Mouse (Mus musculus): ENCODE results near the gene Phf21a. TPM values are rescaled to one million over a fixed set of nuclear protein-coding genes. Genes with fewer than 3 reads are reported as not detected.

Phf21a gene
- polyA plus RNA-seq, 1 experiment, result 25.3 TPM

GRCm38 (mm10) chr2:92301849-92302607 is 209.1 kb downstream of the Phf21a start:
- no peak overlapping the region for H3K4me3 ChIP-seq (ENCODE audit: insufficient read depth, low read depth, low read length)
- no peaks in the 10 kb centered on the region; the same call in 1 of the 2 replicates for H3K4me1 ChIP-seq (ENCODE audit: control insufficient read depth, insufficient read depth, insufficient read length, low read length)
- no peak overlapping the region for H3K27ac ChIP-seq (replicated peaks; ENCODE audit: low read depth, low read length)

DNA sequence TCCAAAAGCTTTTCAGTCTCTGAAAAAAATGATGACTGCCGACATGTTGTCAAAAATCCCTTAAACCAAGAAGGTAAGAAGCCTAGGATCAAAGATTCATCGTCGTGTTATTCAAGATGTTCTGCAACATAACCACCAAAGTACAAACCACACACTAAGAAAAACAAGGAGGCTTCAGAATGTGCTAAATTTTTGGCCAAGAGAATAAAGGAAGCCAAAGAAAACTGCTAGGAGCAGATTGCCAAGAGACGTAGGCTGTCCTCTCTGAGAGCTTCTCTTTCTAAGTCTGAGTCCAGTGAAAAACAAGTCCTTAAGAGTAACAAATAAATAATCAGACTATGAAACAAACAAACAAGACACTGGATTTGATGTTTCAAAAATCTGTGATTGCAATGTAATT is 219.6 kb downstream of the Phf21a start:
- Histone ChIP-seq H3K4me1 (ENCODE audit: control insufficient read depth, insufficient read depth, insufficient read length, low read length) (no peaks in the 10 kb centered on the region), H3K27ac (replicated peaks; ENCODE audit: low read depth, low read length) (no peak overlapping the region), H3K4me3 (ENCODE audit: insufficient read depth, low read depth, low read length) (no peak overlapping the region)

DNA sequence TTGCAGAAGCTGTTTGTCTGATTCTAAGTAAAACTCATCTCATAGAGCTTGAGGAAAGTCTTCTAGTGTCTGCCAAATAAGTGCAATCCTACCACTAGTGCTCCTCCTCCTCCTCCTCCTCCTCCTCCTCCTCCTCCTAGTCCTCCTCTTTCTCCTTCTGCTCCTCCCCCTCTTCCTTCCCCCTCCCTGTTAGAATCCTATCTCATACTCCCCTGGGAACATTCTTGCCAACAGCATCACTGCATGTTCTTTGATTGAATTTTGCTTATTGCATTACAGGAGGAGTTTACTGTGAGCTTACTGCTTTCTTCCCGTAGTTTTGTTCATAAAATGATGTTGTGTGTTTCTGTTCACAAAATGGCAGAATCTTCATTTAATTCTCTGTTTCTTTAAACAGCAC is 221.1 kb downstream of the Phf21a start:
- Histone ChIP-seq H3K27ac (replicated peaks; ENCODE audit: low read depth, low read length) (no peak overlapping the region), H3K4me3 (ENCODE audit: insufficient read depth, low read depth, low read length) (no peak overlapping the region), H3K4me1 (ENCODE audit: control insufficient read depth, insufficient read depth, insufficient read length, low read length) (no peaks in the 10 kb centered on the region)

DNA sequence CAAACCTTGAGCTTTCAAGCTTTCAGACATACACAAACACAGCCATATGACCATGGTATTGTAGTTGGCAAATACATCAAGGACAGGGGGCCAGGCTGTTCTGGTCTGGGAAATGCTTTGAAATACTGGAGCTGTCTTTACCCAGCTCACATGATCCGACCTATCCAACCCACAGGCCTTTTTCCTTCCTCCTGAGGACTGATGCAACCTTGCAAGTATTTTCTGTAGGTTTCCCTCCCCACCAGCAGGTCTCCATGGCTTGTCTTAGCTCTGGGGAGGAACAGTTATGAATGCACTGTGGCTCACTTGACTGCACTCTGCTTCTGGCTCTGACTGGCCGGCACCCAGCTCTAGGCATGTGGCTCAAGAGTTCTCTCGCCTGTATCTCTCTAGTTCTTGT is 223.7 kb downstream of the Phf21a start:
- Histone ChIP-seq H3K27ac (replicated peaks; ENCODE audit: low read depth, low read length) (no peak overlapping the region), H3K4me1 (ENCODE audit: control insufficient read depth, insufficient read depth, insufficient read length, low read length) (no peaks in the 10 kb centered on the region), H3K4me3 (ENCODE audit: insufficient read depth, low read depth, low read length) (no peak overlapping the region)

GRCm38 (mm10) chr2:92317228-92317627 is 224.3 kb downstream of the Phf21a start:
- H3K4me3 ChIP-seq (ENCODE audit: insufficient read depth, low read depth, low read length), result no peak overlapping the region
- no peak overlapping the region for H3K27ac ChIP-seq (replicated peaks; ENCODE audit: low read depth, low read length)
- H3K4me1 ChIP-seq (ENCODE audit: control insufficient read depth, insufficient read depth, insufficient read length, low read length), result no peaks in the 10 kb centered on the region

DNA sequence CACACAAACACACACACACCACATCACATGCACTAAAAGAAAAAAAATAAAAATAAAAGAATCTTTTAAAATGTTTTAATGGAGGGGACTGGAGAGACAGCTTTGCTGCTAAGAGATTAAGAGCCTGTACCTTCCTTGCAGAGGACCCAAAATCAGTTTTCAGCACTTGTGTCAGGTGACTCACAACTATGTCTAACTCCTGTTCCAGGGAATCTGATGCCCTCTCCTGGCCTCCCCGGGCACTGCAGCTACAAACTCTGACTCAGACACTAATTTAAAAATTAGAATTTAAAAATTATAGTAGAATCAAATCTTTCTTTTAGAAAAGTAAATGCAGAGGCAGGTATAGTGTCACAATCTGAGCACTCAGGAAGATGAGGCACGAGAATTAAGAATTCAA is 229.8 kb downstream of the Phf21a start:
- Histone ChIP-seq H3K27ac (replicated peaks; ENCODE audit: low read depth, low read length) (no peak overlapping the region), H3K4me3 (ENCODE audit: insufficient read depth, low read depth, low read length) (no peak overlapping the region), H3K4me1 (ENCODE audit: control insufficient read depth, insufficient read depth, insufficient read length, low read length) (no peaks in the 10 kb centered on the region)

GRCm38 (mm10) chr2:92325676-92326075 is 232.8 kb downstream of the Phf21a start:
- Histone ChIP-seq H3K27ac (replicated peaks; ENCODE audit: low read depth, low read length) (no peak overlapping the region), H3K4me3 (ENCODE audit: insufficient read depth, low read depth, low read length) (no peak overlapping the region), H3K4me1 (ENCODE audit: control insufficient read depth, insufficient read depth, insufficient read length, low read length) (no peaks in the 10 kb centered on the region)

- no peaks in the 10 kb centered on the region for H3K4me1 ChIP-seq (ENCODE audit: control insufficient read depth, insufficient read depth, insufficient read length, low read length)
- H3K27ac ChIP-seq (replicated peaks; ENCODE audit: low read depth, low read length), result no peak overlapping the region
- no peak overlapping the region for H3K4me3 ChIP-seq (ENCODE audit: insufficient read depth, low read depth, low read length)
Observed at GRCm38 (mm10) chr2:92326221-92326620, 233.3 kb downstream of the Phf21a start.

DNA sequence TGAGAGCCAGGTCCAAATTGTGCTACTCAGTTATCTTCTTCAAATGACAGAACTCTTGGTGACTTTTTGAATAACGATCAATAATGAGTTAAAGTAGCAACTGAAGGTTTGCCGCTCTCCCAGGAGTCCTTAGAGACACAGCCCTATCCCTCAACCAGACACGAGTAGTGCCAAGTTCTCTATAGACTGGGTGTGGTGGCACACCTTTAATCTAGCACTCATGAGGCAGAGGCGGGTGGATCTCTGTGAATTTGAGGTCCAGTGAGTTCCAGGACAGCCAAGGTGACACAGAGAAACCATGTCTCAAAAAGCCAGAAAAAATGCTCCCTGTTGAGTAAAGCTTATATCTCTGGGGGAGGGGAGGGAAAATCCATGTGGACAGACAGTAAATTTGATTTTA is 234.7 kb downstream of the Phf21a start:
- no peak overlapping the region for H3K27ac ChIP-seq (replicated peaks; ENCODE audit: low read depth, low read length)

GRCm38 (mm10) chr2:92328206-92328605 is 235.3 kb downstream of the Phf21a start:
- no peaks in the 10 kb centered on the region for H3K4me1 ChIP-seq (ENCODE audit: control insufficient read depth, insufficient read depth, insufficient read length, low read length)
- H3K27ac ChIP-seq (replicated peaks; ENCODE audit: low read depth, low read length), result no peak overlapping the region
- H3K4me3 ChIP-seq (ENCODE audit: insufficient read depth, low read depth, low read length), result no peak overlapping the region

More for the DNA sequence above, 234.7 kb downstream of the Phf21a start:
- Histone ChIP-seq H3K4me1 (ENCODE audit: control insufficient read depth, insufficient read depth, insufficient read length, low read length) (no peaks in the 10 kb centered on the region), H3K4me3 (ENCODE audit: insufficient read depth, low read depth, low read length) (no peak overlapping the region)

- H3K4me3 ChIP-seq (ENCODE audit: insufficient read depth, low read depth, low read length), result no peak overlapping the region
- no peaks in the 10 kb centered on the region for H3K4me1 ChIP-seq (ENCODE audit: control insufficient read depth, insufficient read depth, insufficient read length, low read length)
- no peak overlapping the region for H3K27ac ChIP-seq (replicated peaks; ENCODE audit: low read depth, low read length)
Observed at GRCm38 (mm10) chr2:92330840-92331239, 237.9 kb downstream of the Phf21a start.

DNA sequence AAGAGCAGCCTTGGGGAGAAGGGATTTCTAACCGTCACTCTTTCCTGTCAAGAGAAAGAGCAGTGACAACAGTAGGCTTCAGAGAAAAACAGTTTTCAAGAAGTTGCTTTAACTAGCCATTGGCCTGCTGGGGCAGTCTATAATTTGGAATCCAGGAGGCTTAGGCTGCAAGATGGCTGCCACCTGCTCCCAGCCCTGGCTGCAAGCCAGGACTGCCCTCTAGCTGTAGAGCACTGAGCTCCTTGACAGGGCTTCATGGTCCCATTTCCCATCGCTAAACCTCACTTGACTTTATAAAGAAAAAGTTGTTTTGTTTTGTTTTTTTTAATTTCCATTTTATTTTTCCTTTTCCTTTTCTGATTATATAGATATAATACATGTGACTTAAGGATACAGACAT is 238.5 kb downstream of the Phf21a start:
- H3K27ac ChIP-seq (replicated peaks; ENCODE audit: low read depth, low read length), result no peak overlapping the region
- H3K4me3 ChIP-seq (ENCODE audit: insufficient read depth, low read depth, low read length), result no peak overlapping the region
- H3K4me1 ChIP-seq (ENCODE audit: control insufficient read depth, insufficient read depth, insufficient read length, low read length), result no peaks in the 10 kb centered on the region

- H3K4me3 ChIP-seq (ENCODE audit: insufficient read depth, low read depth, low read length), result no peak overlapping the region
Observed at GRCm38 (mm10) chr2:92331871-92332270, 239.0 kb downstream of the Phf21a start.

DNA sequence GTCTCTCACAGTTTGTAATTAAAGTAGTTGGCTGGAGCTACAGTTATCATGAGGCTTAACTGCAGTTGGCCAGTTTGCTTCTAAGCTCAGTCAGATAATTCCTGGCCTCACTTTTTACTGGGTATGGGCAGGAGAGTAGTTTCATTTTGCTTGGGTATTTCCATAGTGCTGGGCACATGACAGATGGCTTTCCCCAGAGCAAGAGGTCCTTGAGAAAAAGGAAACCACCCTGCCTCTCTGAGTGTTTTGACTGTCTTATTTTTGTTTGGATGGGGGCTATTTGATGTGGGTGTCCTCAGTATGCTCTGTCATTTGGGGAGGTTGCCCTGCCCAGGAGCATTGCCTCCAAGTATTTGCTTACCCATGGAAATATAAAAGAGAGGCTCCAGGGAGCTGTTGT is 249.5 kb downstream of the Phf21a start:
- Histone ChIP-seq H3K4me1 (ENCODE audit: control insufficient read depth, insufficient read depth, insufficient read length, low read length) (no peaks in the 10 kb centered on the region), H3K27ac (replicated peaks; ENCODE audit: low read depth, low read length) (no peak overlapping the region), H3K4me3 (ENCODE audit: insufficient read depth, low read depth, low read length) (no peak overlapping the region)

More at GRCm38 (mm10) chr2:92331871-92332270, 239.0 kb downstream of the Phf21a start:
- Histone ChIP-seq H3K27ac (replicated peaks; ENCODE audit: low read depth, low read length) (no peak overlapping the region), H3K4me1 (ENCODE audit: control insufficient read depth, insufficient read depth, insufficient read length, low read length) (no peaks in the 10 kb centered on the region)

DNA sequence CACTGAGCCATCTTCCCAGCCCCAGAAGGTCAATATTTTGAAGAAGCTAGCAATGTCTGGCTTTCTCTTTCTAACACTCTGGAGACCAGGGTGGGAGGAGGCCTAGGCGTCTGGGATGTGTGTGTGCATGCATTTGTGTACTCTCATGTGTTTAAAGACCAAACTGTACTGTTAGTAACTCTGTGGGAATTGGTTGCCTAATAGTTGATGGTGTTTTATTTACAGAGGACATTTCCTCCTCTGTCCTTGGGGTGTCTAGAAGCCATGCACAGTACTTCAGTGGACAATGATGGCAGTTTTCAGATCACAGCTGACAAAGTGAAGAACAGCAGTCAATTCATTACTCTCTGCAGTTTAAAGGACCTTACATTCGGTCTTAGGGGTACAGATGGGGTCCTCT is 254.3 kb downstream of the Phf21a start:
- Histone ChIP-seq H3K4me3 (ENCODE audit: insufficient read depth, low read depth, low read length) (no peak overlapping the region), H3K4me1 (ENCODE audit: control insufficient read depth, insufficient read depth, insufficient read length, low read length) (no peaks in the 10 kb centered on the region; the same call in 1 of the 2 replicates), H3K27ac (replicated peaks; ENCODE audit: low read depth, low read length) (no peak overlapping the region)
